Mouse (Mus musculus) cerebellum, adult 9-10 months (tissue): ENCODE data around the gene Mycs.

ENCODE experiments used
- DNase-seq: peaks from one replicate; pipeline ENCODE4 v3.0.0; 2022

Mycs gene

DNA sequence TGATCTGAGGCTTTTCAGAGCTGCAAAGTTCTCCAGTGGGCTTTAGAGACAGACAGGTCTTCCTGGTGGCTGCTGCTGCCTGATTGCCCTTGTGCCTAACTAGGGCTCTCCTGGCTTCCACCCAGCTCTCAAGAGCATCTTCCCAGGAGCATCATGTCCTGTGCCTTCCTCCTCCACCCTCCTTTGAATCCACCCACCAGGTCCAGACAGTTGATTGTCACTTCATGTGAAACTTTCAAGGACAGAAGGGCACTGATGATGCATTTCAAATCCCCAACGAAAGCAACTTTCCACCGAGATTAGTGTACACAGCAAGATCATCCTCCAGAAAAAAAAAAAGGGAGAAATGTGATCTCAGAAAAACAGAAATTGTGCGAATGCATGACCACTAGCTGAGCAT, at the start of gene Mycs:
Mycs (minus strand) TSS at position 101 of the 400 bp plus-strand sequence.
- no peak for DNase-seq

DNA sequence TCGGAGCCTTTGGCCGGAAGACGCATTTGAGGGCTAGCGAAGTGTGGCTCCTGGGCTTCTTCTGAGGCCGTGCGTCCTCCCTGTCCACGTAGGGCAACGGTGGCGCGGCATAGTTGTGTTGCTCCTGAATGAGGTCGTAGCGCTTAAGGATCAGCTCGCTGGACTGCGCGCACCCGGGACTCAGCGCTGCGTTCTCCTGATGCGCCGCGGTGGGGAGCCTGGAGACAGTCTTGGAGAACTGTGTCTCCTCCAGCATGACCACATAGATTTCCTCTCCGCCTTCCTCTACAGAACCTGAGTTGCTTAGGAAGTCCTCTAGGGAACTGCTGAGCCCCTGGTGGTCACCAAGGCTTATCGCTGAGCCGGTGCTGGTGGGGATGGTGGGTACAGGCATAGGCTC, 1.0 kb downstream of the Mycs start:
- no peak for DNase-seq
